Mouse (Mus musculus): ENCODE data around the gene Gm3646. TPM values are rescaled to one million over a fixed set of nuclear protein-coding genes. Genes with fewer than 3 reads are reported as not detected.
A peak's percentile ranks its signal among the peaks of the same experiment; 100 is the strongest.

Gene Gm3646
- polyA plus RNA-seq, 1 experiment from 2014 or later = not detected

DNA sequence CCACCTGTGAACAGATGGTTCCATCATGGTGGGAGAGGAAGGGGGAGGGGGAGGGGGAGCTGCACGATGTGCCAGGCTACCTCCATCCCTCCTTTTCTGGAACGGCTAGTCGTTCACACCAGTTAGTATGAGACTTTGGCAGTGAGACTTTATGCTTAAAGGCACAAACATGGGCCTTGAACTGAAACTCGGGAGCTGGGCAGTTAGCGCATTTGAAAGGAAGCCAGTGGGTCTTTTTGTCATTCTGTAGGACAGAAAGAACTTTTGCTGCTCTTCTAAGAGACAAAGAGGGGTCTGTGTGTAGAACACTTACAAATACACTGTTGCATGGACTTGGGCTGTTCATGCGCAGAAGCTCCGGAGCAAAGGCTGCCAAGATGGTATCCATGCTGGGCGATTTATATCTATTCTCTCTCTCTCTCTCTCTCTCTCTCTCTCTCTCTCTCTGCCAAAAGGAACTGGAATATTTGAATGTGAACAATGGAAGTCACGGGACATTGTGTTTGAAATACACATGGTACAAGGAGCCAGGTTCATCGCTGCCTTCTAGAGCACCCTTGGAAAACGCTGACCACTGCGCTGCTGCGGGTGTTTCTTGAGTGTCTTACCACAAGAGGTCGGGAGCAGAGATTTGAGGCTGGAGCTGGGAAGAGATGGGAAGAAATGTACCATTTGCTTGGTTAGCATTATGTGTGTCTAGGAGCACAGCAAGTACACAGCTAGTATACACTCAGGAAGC, 31.0 kb downstream of the Gm3646 start:
- H3K27me3 ChIP-seq = no peaks in the 10 kb centered on the region
- no peaks in the 10 kb centered on the region for H3K9me3 ChIP-seq
- H3K9ac ChIP-seq (replicated peaks) = no peak overlapping the region
- no peak overlapping the region for H3K4me3 ChIP-seq
- 85% methylated on average over 14 of the region's 14 CpGs for WGBS
- no peak for ATAC-seq (ENCODE audit: low FRiP score, low read depth)
- H3K4me2 ChIP-seq (replicated peaks) = no peak overlapping the region
- H3K4me1 ChIP-seq = peaks cover 14% of the 10 kb centered on the region
- H3K27ac ChIP-seq (replicated peaks) = no peak overlapping the region
- H3K36me3 ChIP-seq = no peaks in the 10 kb centered on the region

DNA sequence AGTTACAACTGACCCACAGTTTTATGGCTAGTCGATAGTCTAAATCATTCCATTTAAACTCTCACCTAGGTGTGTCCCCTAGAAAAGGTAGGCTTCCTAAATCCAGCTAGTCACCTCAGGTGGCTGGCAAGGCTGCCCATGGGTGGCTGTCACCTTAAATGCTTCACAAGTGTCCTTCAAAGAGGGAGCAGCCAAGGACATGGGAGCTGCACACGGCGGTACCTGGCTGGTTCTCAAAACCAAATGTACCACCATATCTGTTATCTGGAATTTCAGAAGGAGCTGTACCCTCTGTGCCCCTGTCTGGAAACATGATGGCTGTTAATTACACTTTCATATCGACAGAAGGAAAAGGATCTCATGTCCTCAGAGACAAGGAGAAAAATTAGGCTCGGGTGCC, 31.6 kb downstream of the Gm3646 start:
- Histone ChIP-seq H3K9me3 (no peaks in the 10 kb centered on the region), H3K27me3 (no peaks in the 10 kb centered on the region), H3K4me3 (no peak overlapping the region), H3K4me2 (replicated peaks) (no peak overlapping the region), H3K9ac (replicated peaks) (no peak overlapping the region), H3K4me1 (peaks cover 14% of the 10 kb centered on the region), H3K36me3 (no peaks in the 10 kb centered on the region), H3K27ac (replicated peaks) (no peak overlapping the region)
- no peak for ATAC-seq (ENCODE audit: low FRiP score, low read depth)
- WGBS = 78% methylated on average over 5 of the region's 5 CpGs

DNA sequence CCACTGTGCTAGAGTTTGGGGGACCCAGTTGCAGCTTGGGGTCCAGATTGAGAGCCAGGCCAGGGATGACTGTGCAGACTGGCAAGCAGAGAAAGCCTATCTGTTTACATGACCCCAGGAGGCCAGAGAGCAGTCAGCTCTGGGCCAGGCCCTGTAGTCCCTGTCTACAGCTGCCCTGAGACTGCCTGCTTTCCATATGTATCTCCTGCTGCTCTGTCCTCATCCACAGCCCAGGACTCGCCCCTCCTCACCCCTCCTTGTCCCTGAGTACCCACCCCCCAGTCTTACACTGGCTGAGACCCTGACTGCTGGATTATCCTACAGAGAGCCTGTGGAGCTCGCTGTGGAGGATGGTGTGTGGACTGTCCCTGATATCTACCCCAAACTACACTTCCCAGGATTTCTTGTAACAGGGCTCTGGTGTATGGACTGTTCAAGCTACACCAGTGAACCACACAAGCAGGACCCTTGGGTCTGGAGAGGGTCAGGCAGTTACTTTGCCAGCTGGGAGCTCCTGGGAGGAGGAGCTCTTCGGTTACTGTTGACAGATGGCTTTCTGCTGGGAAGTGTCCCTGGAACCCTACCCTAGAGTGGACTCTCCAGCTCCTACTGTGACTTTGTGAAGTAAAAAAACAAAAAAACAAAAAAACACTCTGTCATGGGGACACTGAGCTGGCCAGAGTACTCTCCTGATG, 32.6 kb downstream of the Gm3646 start:
- ATAC-seq (ENCODE audit: low FRiP score, low read depth) = peak; percentile 58; the same call in 1 of the 2 replicates
- Histone ChIP-seq H3K4me3 (no peak overlapping the region), H3K27me3 (no peaks in the 10 kb centered on the region), H3K9me3 (no peaks in the 10 kb centered on the region), H3K36me3 (no peaks in the 10 kb centered on the region), H3K27ac (replicated peaks) (no peak overlapping the region; the same call in 1 of the 2 replicates), H3K4me2 (replicated peaks) (no peak overlapping the region), H3K9ac (replicated peaks) (no peak overlapping the region), H3K4me1 (peaks cover 14% of the 10 kb centered on the region)
- WGBS = 20% methylated on average over 3 of the region's 3 CpGs

DNA sequence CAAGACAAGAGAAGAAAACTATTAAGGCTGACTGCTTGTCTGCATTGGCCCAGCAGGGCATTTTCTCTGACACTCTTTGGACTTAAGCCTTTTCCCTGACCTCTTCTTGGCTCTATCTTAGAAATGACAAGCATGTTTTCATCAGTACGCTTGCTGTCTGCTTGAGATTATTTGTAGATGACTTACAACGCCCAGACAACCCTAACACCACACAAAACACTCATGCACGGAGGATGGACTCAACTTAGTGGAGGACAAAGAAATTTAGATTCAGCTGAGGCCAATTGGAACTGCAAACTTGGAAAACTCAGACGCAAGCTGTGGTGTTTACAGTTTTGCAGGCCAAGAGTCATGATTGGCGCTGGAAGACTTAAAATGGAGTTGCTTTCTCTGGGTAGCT, 34.7 kb downstream of the Gm3646 start:
- H3K4me3 ChIP-seq = no peak overlapping the region
- no peak overlapping the region for H3K27ac ChIP-seq (replicated peaks)
- H3K9me3 ChIP-seq = no peaks in the 10 kb centered on the region
- no peaks in the 10 kb centered on the region for H3K27me3 ChIP-seq
- 81% methylated on average over 5 of the region's 5 CpGs for WGBS
- peaks cover 14% of the 10 kb centered on the region for H3K4me1 ChIP-seq
- no peaks in the 10 kb centered on the region for H3K36me3 ChIP-seq
- H3K4me2 ChIP-seq (replicated peaks) = no peak overlapping the region
- no peak overlapping the region for H3K9ac ChIP-seq (replicated peaks)
- ATAC-seq (ENCODE audit: low FRiP score, low read depth) = no peak

DNA sequence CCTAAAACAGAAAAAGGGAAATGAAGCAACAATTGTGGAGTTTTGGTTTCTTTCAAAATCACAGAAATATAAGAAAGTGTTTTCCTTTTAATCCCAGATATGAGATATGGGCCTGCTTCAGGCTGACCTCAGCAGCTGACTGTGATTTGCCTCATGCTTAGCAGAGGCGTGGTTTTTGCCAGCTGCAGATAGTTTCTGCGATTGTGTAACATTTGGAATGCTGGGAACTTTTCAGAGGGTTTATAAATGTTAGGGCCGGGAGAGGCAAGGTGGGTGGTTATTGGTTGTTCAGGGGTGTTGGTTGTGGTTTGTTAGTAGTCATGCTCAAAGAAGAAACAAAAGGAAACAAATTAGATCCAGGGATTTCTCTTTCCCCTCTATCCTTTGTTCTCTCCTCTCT, 37.1 kb downstream of the Gm3646 start:
- Histone ChIP-seq H3K4me1 (peaks cover 11% of the 10 kb centered on the region; the same call in 1 of the 2 replicates), H3K9ac (replicated peaks) (no peak overlapping the region), H3K36me3 (no peaks in the 10 kb centered on the region), H3K27ac (replicated peaks) (no peak overlapping the region), H3K27me3 (no peaks in the 10 kb centered on the region), H3K4me3 (no peak overlapping the region), H3K9me3 (no peaks in the 10 kb centered on the region), H3K4me2 (replicated peaks) (no peak overlapping the region)
- 78% methylated on average over 3 of the region's 3 CpGs for WGBS
- ATAC-seq (ENCODE audit: low FRiP score, low read depth) = no peak

DNA sequence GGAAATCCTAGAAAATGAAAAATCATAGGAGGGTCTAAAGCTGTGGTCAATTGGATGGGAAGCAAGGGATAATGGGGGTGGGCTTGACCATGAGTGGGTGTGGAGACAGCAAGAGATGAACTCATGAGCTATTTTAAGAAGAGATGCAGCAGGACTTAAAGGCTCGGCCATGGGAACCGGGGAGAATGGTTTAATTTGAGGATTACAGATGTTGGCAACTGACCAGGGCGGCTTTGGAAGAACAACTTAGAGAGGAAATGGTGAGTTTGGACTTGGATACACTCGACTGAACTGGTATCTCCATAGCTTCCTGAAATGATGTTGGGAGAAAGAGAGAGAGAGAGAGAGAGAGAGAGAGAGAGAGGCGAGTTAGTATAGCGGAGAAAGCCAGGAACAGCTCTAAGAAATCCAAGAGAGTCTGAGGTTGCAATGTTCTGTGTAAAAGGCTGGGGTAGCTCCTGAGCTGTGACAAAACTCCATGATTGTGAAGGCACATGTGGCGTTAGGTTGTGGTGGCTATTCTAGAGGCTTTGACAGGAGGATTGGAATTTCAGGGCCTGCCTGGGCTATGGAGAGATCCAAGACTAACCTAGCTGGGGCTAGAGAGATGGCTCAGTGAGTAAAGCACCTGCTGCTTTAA, 39.2 kb downstream of the Gm3646 start:
- Histone ChIP-seq H3K36me3 (no peaks in the 10 kb centered on the region), H3K4me1 (peaks cover 13% of the 10 kb centered on the region), H3K27me3 (no peaks in the 10 kb centered on the region; the same call in 1 of the 2 replicates), H3K27ac (replicated peaks) (no peak overlapping the region), H3K9me3 (no peaks in the 10 kb centered on the region), H3K4me3 (no peak overlapping the region), H3K9ac (replicated peaks) (no peak overlapping the region), H3K4me2 (replicated peaks) (no peak overlapping the region)
- 86% methylated on average over 7 of the region's 7 CpGs for WGBS
- ATAC-seq (ENCODE audit: low FRiP score, low read depth) = no peak

DNA sequence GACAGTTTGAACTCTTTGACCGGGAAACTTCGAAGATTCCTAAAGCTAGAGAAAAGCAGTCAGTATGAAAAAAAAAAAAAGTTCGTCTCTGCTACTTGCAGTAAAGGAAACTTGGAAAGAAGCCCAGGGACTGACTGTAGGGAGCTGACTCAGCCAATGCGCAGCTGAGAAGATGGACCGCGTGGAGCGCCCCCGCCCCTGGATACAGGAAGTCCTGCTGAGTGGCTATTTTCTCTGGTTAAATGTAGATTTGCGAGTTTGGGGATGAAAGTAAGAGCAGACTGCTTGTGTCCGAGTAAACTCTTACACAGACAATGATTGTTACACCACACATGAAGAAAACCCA, 43.1 kb downstream of the Gm3646 start:
- no peaks in the 10 kb centered on the region for H3K9me3 ChIP-seq
- H3K9ac ChIP-seq (replicated peaks) = no peak overlapping the region
- H3K27ac ChIP-seq (replicated peaks) = 0 out of 2 replicates have a peak overlapping the region, but pooled peaks have one; percentile 25
- H3K4me3 ChIP-seq = peak overlapping the region; percentile 14; the same call in 1 of the 2 replicates
- H3K4me1 ChIP-seq = peaks cover 15% of the 10 kb centered on the region
- ATAC-seq (ENCODE audit: low FRiP score, low read depth) = no peak
- no peaks in the 10 kb centered on the region; the same call in 1 of the 2 replicates for H3K27me3 ChIP-seq
- H3K36me3 ChIP-seq = no peaks in the 10 kb centered on the region
- H3K4me2 ChIP-seq (replicated peaks) = peak overlapping the region; percentile 42
- 6% methylated on average over 10 of the region's 10 CpGs for WGBS

DNA sequence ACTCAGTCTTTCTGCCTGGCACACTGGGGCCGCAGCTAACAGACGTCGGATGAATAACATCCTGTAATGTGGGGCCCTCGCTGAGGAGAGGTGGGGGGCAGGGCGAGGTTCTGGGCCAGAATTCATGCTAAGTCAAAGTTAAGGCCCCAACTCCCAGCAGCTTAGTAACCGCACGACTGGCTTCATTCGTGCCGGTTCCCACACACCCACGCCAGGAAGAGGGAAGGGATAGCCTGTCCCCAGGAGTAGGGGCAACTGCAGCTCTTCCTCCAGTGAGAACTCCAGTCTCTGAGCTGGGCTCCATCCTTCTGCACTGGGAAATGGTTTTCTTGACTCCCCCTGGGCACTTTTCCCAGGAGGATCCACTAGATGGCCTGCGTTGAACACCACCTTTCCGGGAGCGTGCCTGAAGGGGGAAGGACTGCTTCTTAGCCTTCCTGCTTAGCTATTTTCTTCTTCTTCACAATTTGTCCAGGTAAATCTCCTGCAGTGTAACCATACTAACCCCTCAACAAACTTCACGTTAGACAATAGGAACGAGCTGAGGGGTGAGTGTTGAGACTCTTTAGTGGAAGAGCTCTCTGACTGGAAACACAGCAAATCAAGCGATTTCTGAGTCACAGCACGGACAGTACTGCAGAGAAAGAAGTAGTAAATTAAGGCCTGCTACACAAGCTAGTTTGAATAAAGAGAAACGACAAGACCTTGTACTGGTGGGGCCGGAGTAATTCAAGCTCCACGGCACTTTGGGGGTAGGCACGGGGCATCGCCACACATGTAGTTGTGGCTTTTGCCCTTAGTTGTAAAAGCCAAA, 43.7 kb downstream of the Gm3646 start:
- 6% methylated on average over 22 of the region's 22 CpGs for WGBS
- Histone ChIP-seq H3K4me1 (peaks cover 15% of the 10 kb centered on the region), H3K9ac (replicated peaks) (no peak overlapping the region; the same call in 1 of the 2 replicates), H3K27ac (replicated peaks) (0 out of 2 replicates have a peak overlapping the region, but pooled peaks have one; percentile 25), H3K9me3 (no peaks in the 10 kb centered on the region), H3K36me3 (no peaks in the 10 kb centered on the region), H3K27me3 (no peaks in the 10 kb centered on the region; the same call in 1 of the 2 replicates), H3K4me3 (peak overlapping the region; percentile 14; the same call in 1 of the 2 replicates), H3K4me2 (replicated peaks) (peak overlapping the region; percentile 42)
- ATAC-seq (ENCODE audit: low FRiP score, low read depth) = no peak; the same call in 1 of the 2 replicates

DNA sequence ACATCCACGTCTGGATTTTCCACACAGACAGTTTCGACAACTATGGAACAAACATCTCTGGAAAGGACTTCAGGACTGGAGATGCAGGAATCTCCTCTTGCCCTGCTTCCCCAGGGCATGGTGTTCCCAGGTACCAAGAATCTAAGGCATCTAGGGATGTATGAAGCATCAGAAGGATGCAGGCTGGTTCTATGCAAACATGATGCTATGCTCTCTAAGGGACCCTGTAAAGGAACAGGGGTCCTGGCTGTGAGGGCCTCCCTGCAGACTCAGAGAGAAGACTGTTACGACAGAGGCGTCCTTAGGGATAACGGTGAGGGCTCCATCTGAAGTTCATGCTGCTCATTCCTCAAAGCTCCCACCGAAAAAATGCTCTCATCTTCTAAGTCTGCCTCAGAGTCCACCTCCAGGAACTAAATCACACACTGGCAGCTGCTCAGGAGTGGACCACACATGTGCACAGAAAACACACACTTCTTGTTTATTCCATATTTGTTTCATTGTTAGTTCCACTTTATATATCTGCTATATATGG, 44.9 kb downstream of the Gm3646 start:
- H3K9ac ChIP-seq (replicated peaks) = no peak overlapping the region
- H3K27me3 ChIP-seq = no peaks in the 10 kb centered on the region; the same call in 1 of the 2 replicates
- H3K4me1 ChIP-seq = peaks cover 15% of the 10 kb centered on the region
- no peaks in the 10 kb centered on the region for H3K9me3 ChIP-seq
- 78% methylated on average over 6 of the region's 6 CpGs for WGBS
- H3K36me3 ChIP-seq = no peaks in the 10 kb centered on the region
- H3K4me2 ChIP-seq (replicated peaks) = no peak overlapping the region
- ATAC-seq (ENCODE audit: low FRiP score, low read depth) = no peak
- no peak overlapping the region for H3K27ac ChIP-seq (replicated peaks)
- no peak overlapping the region for H3K4me3 ChIP-seq

DNA sequence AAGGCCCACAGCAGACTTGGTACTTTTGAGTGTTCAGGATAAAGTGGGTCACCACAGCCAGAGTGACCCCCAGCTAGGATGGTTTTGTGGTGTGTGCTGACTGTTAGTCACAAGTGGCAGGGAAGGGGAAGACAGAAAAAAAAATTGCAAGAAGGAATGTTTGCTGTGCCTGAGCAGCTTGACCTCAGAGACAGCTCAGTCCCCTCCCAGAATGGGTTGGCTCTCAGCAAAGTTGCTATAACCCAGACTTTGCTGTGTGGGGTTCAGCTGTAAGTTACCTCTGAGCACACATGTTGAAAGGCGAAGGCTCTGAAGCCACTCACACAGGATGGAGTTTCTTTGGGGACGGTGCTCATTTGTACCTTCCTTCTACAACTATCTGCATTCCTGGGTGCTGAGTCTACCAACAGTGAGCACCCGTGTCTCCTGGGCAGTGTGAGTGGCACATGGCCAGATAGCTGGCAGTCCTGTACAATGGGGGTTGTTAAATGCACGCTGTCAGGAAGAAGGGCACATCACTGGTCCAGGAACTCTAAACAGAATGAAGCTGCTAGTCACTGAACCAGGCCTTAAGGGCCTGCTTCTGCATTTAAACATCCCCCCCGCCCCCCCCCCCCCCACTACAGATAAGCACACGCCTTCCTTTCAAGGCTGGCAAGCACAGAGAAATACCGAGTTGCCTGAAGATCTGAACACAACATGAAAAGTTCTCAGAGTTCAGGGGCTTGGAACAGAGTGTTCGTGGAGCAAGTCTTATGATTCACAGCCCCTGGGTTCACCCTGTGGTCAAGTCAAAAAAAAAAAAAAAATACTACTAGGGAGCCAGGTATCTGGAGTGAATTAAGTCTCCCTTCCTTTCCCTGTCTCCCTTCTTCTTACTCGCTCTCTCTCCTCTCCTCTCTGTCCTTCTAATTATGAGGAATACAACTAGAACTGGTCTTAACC, 45.6 kb downstream of the Gm3646 start:
- 63% methylated on average over 9 of the region's 9 CpGs for WGBS
- Histone ChIP-seq H3K27me3 (no peaks in the 10 kb centered on the region; the same call in 1 of the 2 replicates), H3K36me3 (no peaks in the 10 kb centered on the region), H3K4me3 (no peak overlapping the region), H3K4me2 (replicated peaks) (no peak overlapping the region), H3K27ac (replicated peaks) (no peak overlapping the region), H3K9me3 (no peaks in the 10 kb centered on the region), H3K9ac (replicated peaks) (no peak overlapping the region), H3K4me1 (peaks cover 15% of the 10 kb centered on the region)
- ATAC-seq (ENCODE audit: low FRiP score, low read depth) = no peak
